Mouse (Mus musculus) embryonic fibroblast, embryonic 13.5 days (primary cell): ENCODE results near the gene Naa25. TPM values are rescaled to one million over a fixed set of nuclear protein-coding genes. Genes with fewer than 3 reads are reported as not detected.
A peak's percentile ranks its signal among the peaks of the same experiment; 100 is the strongest.
"Not testable (repeated sequence)": the region's sequence is repeated elsewhere in the genome, so short reads cannot be mapped to it uniquely, and the experiment has no call there.

Source experiments
- H3K27ac ChIP-seq: 2 replicates; pipeline ENCODE4 v1.5.1; 2012; ENCODE audit warnings: low read length, control low read depth, inconsistent platforms; ENCODE audit not compliant: insufficient read depth
- H3K4me1 ChIP-seq: 2 replicates; pipeline ENCODE4 v1.6.1; 2011; ENCODE audit warnings: low read length; ENCODE audit not compliant: control insufficient read depth, insufficient read depth
- H3K4me3 ChIP-seq: 2 replicates; pipeline ENCODE4 v1.5.1; 2011; ENCODE audit warnings: mild to moderate bottlenecking, control low read depth, low read length; ENCODE audit not compliant: insufficient read depth
- CTCF ChIP-seq: IDR thresholded peaks from 2 replicates; pipeline ENCODE4 v1.5.1; 2011; ENCODE audit warnings: mild to moderate bottlenecking, control low read depth, low read length, moderate library complexity, borderline replicate concordance; ENCODE audit not compliant: insufficient read depth
- POLR2A ChIP-seq: IDR thresholded peaks from 2 replicates; pipeline ENCODE4 v1.6.1; 2011; ENCODE audit warnings: low read depth, mild to moderate bottlenecking, control low read depth, low read length, moderate library complexity
- polyA plus RNA-seq: library from polyadenylated mRNA; stranded (reverse); fragments of >200 nt; gene quantifications from 2 replicates; pipeline ENCODE4 v1.2.4, GENCODE M21; 2011; ENCODE audit warnings: low read depth; ENCODE audit not compliant: missing spikeins, insufficient read length

The Naa25 gene
- polyA plus RNA-seq = 24.6 and 34.4 TPM in 2 replicates

DNA sequence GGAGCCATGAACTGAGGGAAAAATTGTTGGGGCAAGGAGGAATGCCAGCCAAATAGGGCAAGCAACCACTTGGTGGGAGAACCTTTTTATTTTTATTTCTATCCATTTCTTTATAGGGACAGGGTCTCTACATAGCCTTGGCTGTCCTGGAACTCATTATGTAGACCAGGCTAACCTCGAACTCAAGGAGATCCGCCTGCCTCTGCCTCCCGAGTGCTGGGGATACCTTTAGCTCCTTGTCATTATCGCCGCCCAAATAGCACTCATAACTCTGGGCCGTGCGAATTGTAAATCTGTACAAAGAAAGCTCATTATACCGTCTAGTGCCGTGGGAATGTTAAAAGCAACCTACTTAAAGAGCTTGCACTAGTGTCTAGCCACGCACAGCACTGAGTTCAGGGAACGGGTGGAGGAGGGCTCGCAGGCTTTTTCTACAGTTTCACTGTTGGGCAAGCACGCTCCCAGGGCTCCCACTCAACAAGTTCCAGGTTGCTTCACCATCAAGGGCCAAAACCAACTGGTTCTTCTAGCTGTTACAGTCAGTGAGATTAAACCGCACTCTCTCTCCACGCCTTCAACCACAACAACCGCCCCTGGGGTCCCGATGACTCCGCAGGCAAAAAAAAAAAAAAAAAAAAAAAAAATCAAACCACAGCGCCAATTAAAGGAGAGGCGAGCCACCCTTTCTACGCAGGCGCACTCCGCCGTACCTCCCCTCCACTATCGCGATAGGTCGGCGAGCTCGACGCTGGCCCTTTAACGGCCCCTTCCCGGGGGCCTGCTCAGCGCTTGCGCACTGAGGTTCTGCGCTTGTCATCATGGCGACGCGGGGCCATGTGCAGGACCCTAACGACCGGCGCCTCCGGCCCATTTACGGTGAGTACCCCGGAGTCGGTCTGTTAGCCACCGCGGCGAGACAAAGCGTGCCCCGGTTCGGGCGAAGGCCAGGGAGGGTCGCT lies at the start of gene Naa25:
Gene Naa25, plus strand, starts transcription at position 750 of the 959 bp plus-strand sequence.
- Histone ChIP-seq H3K27ac (peak within 1 kb of the TSS; percentile 53), H3K4me1 (peaks cover 5% of the 10 kb centered on the region), H3K4me3 (peak within 1 kb of the TSS; percentile 100)
- TF ChIP-seq POLR2A = peak; percentile 62
- no peak for TF ChIP-seq CTCF

DNA sequence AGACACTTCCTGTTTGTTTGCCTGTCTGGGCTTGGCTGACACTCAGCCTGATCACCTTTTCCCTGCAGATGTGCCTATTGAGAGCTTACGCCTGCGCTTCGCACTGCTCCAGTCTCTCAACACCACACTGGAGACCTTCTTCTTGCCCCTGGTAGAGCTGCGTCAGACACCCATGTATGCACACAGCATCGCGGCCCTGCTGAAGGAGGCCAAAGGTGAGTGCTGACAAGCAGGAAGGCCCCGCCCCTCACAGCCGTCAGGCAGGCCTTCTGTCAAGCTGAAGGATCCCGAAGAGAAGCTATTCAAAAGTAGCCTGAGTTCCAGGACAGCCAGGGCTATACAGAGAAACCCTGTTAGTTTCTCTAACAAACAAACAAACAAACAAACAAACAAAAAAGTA lies 38.5 kb upstream of the Naa25 start:
- Histone ChIP-seq H3K4me3 (no peak overlapping the region), H3K4me1 (no peaks in the 10 kb centered on the region), H3K27ac (no peak overlapping the region)
- TF ChIP-seq POLR2A = no peak

DNA sequence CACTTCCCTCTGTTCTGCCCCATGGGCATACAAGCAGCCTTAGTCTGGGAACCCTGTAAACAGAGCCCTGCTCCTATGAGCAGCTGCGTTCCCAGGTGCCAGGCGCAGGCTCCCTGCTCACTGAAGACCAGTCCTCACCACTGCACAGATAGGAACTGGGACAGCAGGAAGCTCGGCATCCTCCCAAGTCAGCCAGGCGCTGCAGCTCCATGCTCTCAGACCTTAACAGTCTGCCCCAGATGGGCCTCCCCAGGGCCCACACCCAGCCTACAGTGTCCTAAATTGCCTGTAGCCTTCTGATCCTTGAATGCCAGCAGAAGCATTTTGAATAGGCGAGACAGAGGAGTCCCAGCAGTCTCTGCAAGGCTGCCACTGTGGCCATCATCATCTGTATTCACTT lies 36.0 kb upstream of the Naa25 start:
- TF ChIP-seq CTCF (no peak), POLR2A (no peak)
- Histone ChIP-seq H3K27ac (no peak overlapping the region), H3K4me1 (no peaks in the 10 kb centered on the region), H3K4me3 (no peak overlapping the region)

DNA sequence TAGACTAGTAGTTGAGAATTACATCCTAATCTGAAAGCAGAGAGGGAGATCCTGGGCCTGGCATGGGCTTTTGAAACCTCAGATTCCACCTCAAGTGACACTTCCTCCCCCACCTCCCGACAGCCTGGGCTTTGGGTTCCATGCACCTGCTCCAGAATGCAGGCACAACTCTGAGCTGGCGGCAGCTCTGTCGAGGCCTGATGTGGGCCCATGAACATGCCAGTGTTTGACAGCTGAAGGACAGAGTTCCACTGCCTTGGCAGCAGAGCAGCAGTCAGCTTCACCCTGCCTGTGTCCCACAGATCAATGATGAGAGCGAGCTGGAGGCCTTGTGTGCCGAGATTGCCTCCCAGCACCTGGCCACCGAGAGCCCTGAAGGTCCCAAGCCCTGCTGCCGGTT lies 34.3 kb upstream of the Naa25 start:
- no peak overlapping the region for H3K4me3 ChIP-seq
- H3K27ac ChIP-seq = no peak overlapping the region
- H3K4me1 ChIP-seq = no peaks in the 10 kb centered on the region
- no peak for TF ChIP-seq CTCF
- TF ChIP-seq POLR2A = no peak

DNA sequence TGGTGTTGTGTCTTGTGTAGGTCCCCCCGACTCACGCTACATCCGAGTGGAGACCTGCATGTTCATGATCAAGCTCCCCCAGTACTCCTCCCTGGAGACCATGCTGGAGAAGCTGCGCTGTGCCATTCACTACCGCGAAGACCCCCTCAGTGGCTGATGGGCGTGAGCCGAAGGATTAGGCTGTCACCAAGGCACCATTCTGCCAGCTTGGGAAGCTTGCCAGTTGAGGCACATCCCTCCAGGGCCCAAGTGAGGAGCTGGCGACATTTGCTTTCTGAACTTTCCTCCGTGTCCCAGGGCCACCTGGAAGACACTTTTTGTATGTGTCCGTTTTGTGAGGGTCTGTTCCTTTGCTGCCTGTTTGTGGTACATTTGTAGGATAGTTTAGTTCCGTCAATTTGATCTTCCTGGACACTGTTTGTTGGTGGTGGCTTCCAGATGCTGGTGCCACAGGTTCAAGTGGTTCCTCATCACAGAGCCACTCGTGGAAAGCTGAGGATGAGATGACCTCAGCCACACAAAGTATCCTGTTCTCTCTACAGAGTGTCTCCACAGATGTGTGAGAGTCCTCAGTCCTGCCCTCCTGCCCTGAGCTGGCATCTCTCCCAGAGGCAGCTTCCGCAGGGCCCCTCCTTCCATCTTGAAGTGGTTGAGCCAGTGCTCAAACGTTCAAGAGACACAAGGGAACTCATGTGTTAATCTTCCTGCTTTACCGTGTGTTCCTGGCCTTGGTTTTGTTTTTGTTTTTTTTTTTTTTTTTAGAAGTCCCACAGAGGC lies 31.1 kb upstream of the Naa25 start:
- Histone ChIP-seq H3K4me1 (no peaks in the 10 kb centered on the region), H3K4me3 (no peak overlapping the region), H3K27ac (no peak overlapping the region)
- TF ChIP-seq CTCF (no peak), POLR2A (no peak)

DNA sequence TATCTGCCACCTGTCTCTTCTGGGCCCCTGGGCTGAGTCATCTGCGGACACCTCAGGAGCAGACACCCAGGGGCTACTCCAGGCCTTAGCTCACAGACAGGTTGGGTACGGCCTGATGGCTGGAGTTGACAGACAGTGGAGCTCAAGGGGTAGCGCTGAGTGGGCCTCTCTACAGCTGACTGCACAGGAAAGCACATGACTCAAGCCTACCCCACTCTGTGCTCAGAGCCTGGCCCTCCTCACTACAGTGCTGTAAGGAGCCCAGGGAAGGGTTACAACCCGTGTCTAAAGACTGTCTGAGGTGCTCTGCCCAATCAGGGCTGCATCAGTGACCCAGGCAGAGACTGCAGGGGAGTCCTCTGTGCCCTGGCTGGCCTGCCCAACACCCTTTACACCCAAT lies 30.5 kb upstream of the Naa25 start:
- Histone ChIP-seq H3K4me1 (no peaks in the 10 kb centered on the region), H3K27ac (no peak overlapping the region), H3K4me3 (no peak overlapping the region)
- no peak for TF ChIP-seq CTCF
- TF ChIP-seq POLR2A = no peak

DNA sequence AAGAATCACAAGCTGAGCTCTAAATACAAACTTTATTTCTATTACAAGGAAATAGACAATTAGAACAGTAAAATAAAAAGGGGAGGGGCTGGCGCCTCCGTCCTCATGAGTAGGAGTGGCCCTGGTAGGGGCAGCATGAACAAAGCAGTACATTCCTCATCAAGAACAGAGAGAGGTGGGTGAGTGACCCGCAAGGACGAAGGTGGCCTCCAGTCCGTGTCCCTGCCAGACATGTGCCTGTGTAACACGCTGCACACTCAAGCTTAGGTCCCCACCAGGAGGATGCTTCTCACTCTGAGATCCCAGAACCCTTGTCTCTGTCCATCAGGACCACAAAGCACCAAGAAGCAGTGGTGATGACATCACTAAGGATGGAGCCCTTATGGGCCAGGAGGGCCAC lies 26.0 kb upstream of the Naa25 start:
- H3K27ac ChIP-seq = no peak overlapping the region
- TF ChIP-seq CTCF (no peak), POLR2A (no peak)
- no peak overlapping the region for H3K4me3 ChIP-seq

DNA sequence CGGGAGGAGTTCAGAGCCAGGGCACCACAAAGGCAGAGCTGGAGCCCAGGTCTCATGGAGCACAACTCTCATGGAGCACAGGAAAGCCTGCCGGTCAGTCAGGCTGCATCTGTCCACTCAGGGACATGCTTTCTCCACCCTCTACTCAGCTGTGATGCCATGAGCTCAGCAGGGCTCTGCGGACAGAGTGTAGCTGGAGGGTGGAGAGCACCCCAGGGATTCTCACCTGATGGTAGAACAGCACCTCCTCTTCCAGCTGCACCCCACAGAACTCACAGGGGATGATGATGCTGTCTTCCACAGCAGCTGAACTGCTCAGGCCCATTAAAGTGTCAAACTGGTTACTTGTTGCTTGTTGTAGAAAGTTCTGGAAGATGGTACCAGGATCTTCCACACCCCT lies 22.9 kb upstream of the Naa25 start:
- TF ChIP-seq CTCF (no peak), POLR2A (no peak)
- no peaks in the 10 kb centered on the region for H3K4me1 ChIP-seq

More for the DNA sequence above, 26.0 kb upstream of the Naa25 start:
- H3K4me1 ChIP-seq = no peaks in the 10 kb centered on the region

DNA sequence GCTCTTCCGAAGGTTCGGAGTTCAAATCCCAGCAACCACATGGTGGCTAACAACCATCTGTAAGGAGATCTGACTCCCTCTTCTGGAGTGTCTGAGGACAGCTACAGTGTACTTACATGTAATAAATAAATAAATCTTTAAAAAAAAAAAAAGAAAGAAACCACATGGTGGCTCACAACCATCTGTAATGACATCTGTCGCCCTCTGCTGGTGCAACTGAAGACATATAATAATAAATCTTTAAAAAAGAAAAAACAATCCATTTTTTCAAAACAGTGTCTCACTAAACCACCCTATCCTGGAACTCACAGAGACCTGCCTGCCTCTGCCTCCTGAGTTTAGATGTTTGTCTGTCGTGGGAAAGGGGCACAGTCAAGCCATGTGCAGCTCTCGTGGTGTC lies 20.8 kb upstream of the Naa25 start:
- H3K4me1 ChIP-seq, H3K4me3 ChIP-seq, H3K27ac ChIP-seq: not testable (repeated sequence)

More for the DNA sequence above, 22.9 kb upstream of the Naa25 start:
- no peak overlapping the region for H3K27ac ChIP-seq
- no peak overlapping the region for H3K4me3 ChIP-seq
